Mouse (Mus musculus) intestine, embryonic 15.5 days (tissue): ENCODE data around the gene Pcyt2. TPM values are rescaled to one million over a fixed set of nuclear protein-coding genes. Genes with fewer than 3 reads are reported as not detected.
"Not testable (repeated sequence)": the region's sequence is repeated elsewhere in the genome, so short reads cannot be mapped to it uniquely, and the experiment has no call there.

Source experiments
- ATAC-seq: fragments of 200-750 bp; cut with Nextera tagmentation; 2 replicates; pipeline ENCODE4 v1.8.0; 2017; ENCODE audit warnings: moderate TSS enrichment, moderate library complexity
- H3K27ac ChIP-seq: fragments of 300-500 bp; sonication (generic); 2 replicates; pipeline ENCODE4 v1.5.1; 2015; ENCODE audit warnings: mild to moderate bottlenecking, inconsistent platforms
- H3K27me3 ChIP-seq: fragments of 300-500 bp; sonication (generic); replicated peaks from 2 replicates; pipeline ENCODE4 v1.6.1; 2015; ENCODE audit warnings: inconsistent platforms
- H3K36me3 ChIP-seq: fragments of 300-500 bp; sonication (generic); 2 replicates; pipeline ENCODE4 v1.6.1; 2015; ENCODE audit warnings: inconsistent platforms
- H3K4me1 ChIP-seq: fragments of 300-500 bp; sonication (generic); replicated peaks from 2 replicates; pipeline ENCODE4 v1.6.1; 2015; ENCODE audit warnings: inconsistent platforms
- H3K4me2 ChIP-seq: fragments of 300-500 bp; sonication (generic); replicated peaks from 2 replicates; pipeline ENCODE4 v1.6.1; 2015; ENCODE audit warnings: mild to moderate bottlenecking, inconsistent platforms
- H3K4me3 ChIP-seq: fragments of 300-500 bp; sonication (generic); replicated peaks from 2 replicates; pipeline ENCODE4 v1.5.1; 2015; ENCODE audit warnings: inconsistent platforms
- H3K9ac ChIP-seq: fragments of 300-500 bp; sonication (generic); 2 replicates; pipeline ENCODE4 v1.6.1; 2015; ENCODE audit warnings: inconsistent platforms
- H3K9me3 ChIP-seq: fragments of 300-500 bp; sonication (generic); 2 replicates; pipeline ENCODE4 v1.6.1; 2016; ENCODE audit warnings: inconsistent platforms
- WGBS: fragments of 180-500 bp; shearing (Covaris S2); methylation state at CpG from one replicate; pipeline ENCODE4 v1.1.7; 2015; 5-methylcytosine and 5-hydroxymethylcytosine counted together
- polyA plus RNA-seq: library from polyadenylated mRNA; unstranded; fragments of >200 nt; fragmentation: Nextera tagmentation; extraction: Ambion mirVana; gene quantifications from 2 replicates; pipeline ENCODE4 v1.2.1, GENCODE M21; 2015

Pcyt2 gene
- polyA plus RNA-seq, 1 experiment from 2014 or later, result 250 TPM

GRCm38 (mm10) chr11:120608241-120609034 is 9.3 kb downstream of the Pcyt2 start, which contains the start of gene Npb:
Gene Npb (plus strand): TSS chr11:120608477.
- Histone ChIP-seq H3K9me3 (no peaks in the 10 kb centered on the region), H3K27me3 (no peaks in the 10 kb centered on the region), H3K9ac (peak within 1 kb of the TSS; percentile 54), H3K4me1 (peaks cover 21% of the 10 kb centered on the region), H3K4me2 (peak within 1 kb of the TSS; percentile 79), H3K27ac (0 out of 2 replicates have a peak within 1 kb of the TSS, but pooled peaks have one; percentile 22), H3K36me3 (peaks cover 33% of the 10 kb centered on the region), H3K4me3 (peak within 1 kb of the TSS; percentile 34)
- WGBS, result 5% methylated on average over 45 of the region's 45 CpGs
- peak; percentile 42 for ATAC-seq

- Histone ChIP-seq H3K4me2 (no peak overlapping the region), H3K36me3 (peaks cover 17% of the 10 kb centered on the region), H3K9ac (no peak overlapping the region), H3K4me3 (no peak overlapping the region), H3K27me3 (no peaks in the 10 kb centered on the region), H3K27ac (no peak overlapping the region), H3K9me3 (no peaks in the 10 kb centered on the region), H3K4me1 (peaks cover 21% of the 10 kb centered on the region)
- ATAC-seq, result no peak
- WGBS, result 76% methylated on average over 4 of the region's 4 CpGs
These were observed 11.0 kb downstream of the Pcyt2 start for GRCm38 (mm10) chr11:120606764-120607163.

- H3K36me3 ChIP-seq, result peaks cover 15% of the 10 kb centered on the region
- no peak for ATAC-seq
- 88% methylated on average over 7 of the region's 7 CpGs for WGBS
These were observed 12.1 kb downstream of the Pcyt2 start for GRCm38 (mm10) chr11:120605667-120606066.

GRCm38 (mm10) chr11:120603545-120603944 is 14.2 kb downstream of the Pcyt2 start:
- Histone ChIP-seq H3K9ac (no peak overlapping the region), H3K27me3 (no peaks in the 10 kb centered on the region), H3K4me3 (no peak overlapping the region), H3K4me1 (peaks cover 20% of the 10 kb centered on the region), H3K4me2 (no peak overlapping the region), H3K9me3 (no peaks in the 10 kb centered on the region), H3K27ac (no peak overlapping the region), H3K36me3 (peaks cover 15% of the 10 kb centered on the region; the same call in 1 of the 2 replicates)
- 72% methylated on average over 2 of the region's 2 CpGs for WGBS
- ATAC-seq, result no peak

More at GRCm38 (mm10) chr11:120605667-120606066, 12.1 kb downstream of the Pcyt2 start:
- no peak overlapping the region for H3K4me3 ChIP-seq
- peaks cover 21% of the 10 kb centered on the region for H3K4me1 ChIP-seq
- H3K9ac ChIP-seq, result no peak overlapping the region
- no peak overlapping the region for H3K4me2 ChIP-seq
- no peaks in the 10 kb centered on the region for H3K9me3 ChIP-seq
- no peaks in the 10 kb centered on the region for H3K27me3 ChIP-seq
- no peak overlapping the region for H3K27ac ChIP-seq

GRCm38 (mm10) chr11:120600716-120601115 is 17.0 kb downstream of the Pcyt2 start:
- Histone ChIP-seq H3K4me3 (no peak overlapping the region), H3K9ac (no peak overlapping the region), H3K27ac (no peak overlapping the region), H3K36me3 (peaks cover 25% of the 10 kb centered on the region), H3K27me3 (no peaks in the 10 kb centered on the region), H3K4me2 (no peak overlapping the region), H3K4me1 (peaks cover 19% of the 10 kb centered on the region), H3K9me3 (no peaks in the 10 kb centered on the region)
- 98% methylated on average over 3 of the region's 3 CpGs for WGBS
- no peak for ATAC-seq

- Histone ChIP-seq H3K9ac (peak overlapping the region; percentile 99), H3K27me3 (no peaks in the 10 kb centered on the region), H3K36me3 (peaks cover 29% of the 10 kb centered on the region), H3K9me3 (no peaks in the 10 kb centered on the region), H3K4me1 (peaks cover 19% of the 10 kb centered on the region), H3K4me2 (peak overlapping the region; percentile 82), H3K27ac (peak overlapping the region; percentile 75), H3K4me3 (peak overlapping the region; percentile 97)
- ATAC-seq, result no peak
- 45% methylated on average over 17 of the region's 17 CpGs for WGBS
These were observed 18.7 kb downstream of the Pcyt2 start for GRCm38 (mm10) chr11:120598990-120599549.

- H3K9ac ChIP-seq, result peak within 1 kb of the TSS; percentile 99
- peaks cover 34% of the 10 kb centered on the region for H3K36me3 ChIP-seq
- under 1% methylated on average over 87 of the region's 88 CpGs for WGBS
- H3K4me1 ChIP-seq, result peaks cover 19% of the 10 kb centered on the region
- H3K4me2 ChIP-seq, result peak within 1 kb of the TSS; percentile 92
- H3K4me3 ChIP-seq, result peak within 1 kb of the TSS; percentile 97
- peak; percentile 99 for ATAC-seq
- H3K27ac ChIP-seq, result peak within 1 kb of the TSS; percentile 92
- H3K9me3 ChIP-seq, result no peaks in the 10 kb centered on the region
- no peaks in the 10 kb centered on the region for H3K27me3 ChIP-seq
These were observed 19.3 kb downstream of the Pcyt2 start, which contains the start of the genes Alyref and Anapc11 for GRCm38 (mm10) chr11:120598283-120598989. Gene Alyref (minus strand): TSS chr11:120598365. Gene Anapc11 (plus strand): TSS chr11:120598421.

GRCm38 (mm10) chr11:120597240-120598235 is 20.2 kb downstream of the Pcyt2 start:
- peak; percentile 53 for ATAC-seq
- Histone ChIP-seq H3K27ac (peak overlapping the region; percentile 92), H3K4me3 (peak overlapping the region; percentile 97), H3K9ac (peak overlapping the region; percentile 99), H3K4me2 (peak overlapping the region; percentile 92), H3K9me3 (no peaks in the 10 kb centered on the region), H3K4me1 (peaks cover 19% of the 10 kb centered on the region), H3K36me3 (peaks cover 41% of the 10 kb centered on the region), H3K27me3 (no peaks in the 10 kb centered on the region)
- whole genome bisulfite sequencing, result 2% methylated on average over 99 of the region's 99 CpGs

GRCm38 (mm10) chr11:120588531-120588930 is 29.2 kb downstream of the Pcyt2 start:
- no peak for ATAC-seq
- Histone ChIP-seq H3K4me3 (no peak overlapping the region), H3K36me3 (peaks cover 37% of the 10 kb centered on the region), H3K4me1 (no peaks in the 10 kb centered on the region), H3K27ac (no peak overlapping the region), H3K27me3 (no peaks in the 10 kb centered on the region), H3K4me2 (no peak overlapping the region), H3K9me3 (no peaks in the 10 kb centered on the region), H3K9ac (no peak overlapping the region)
- 87% methylated on average over 6 of the region's 6 CpGs for WGBS

- Histone ChIP-seq H3K4me3 (no peak overlapping the region), H3K36me3 (peaks cover 24% of the 10 kb centered on the region), H3K9me3 (no peaks in the 10 kb centered on the region), H3K27me3 (no peaks in the 10 kb centered on the region), H3K4me1 (peaks cover 15% of the 10 kb centered on the region), H3K4me2 (no peak overlapping the region), H3K9ac (no peak overlapping the region), H3K27ac (no peak overlapping the region)
- 100% methylated on average over 1 of the region's 1 CpGs for WGBS
- no peak for ATAC-seq
These were observed 33.8 kb downstream of the Pcyt2 start for GRCm38 (mm10) chr11:120583937-120584336.

GRCm38 (mm10) chr11:120582982-120583293 is 34.8 kb downstream of the Pcyt2 start:
- H3K27me3 ChIP-seq, result not testable (repeated sequence)

More at GRCm38 (mm10) chr11:120582982-120583293, 34.8 kb downstream of the Pcyt2 start:
- not testable (repeated sequence) for ATAC-seq, H3K9ac ChIP-seq, H3K4me2 ChIP-seq, H3K27ac ChIP-seq, H3K4me3 ChIP-seq, H3K9me3 ChIP-seq
- 96% methylated on average over 2 of the region's 2 CpGs for WGBS
- Histone ChIP-seq H3K36me3 (peaks cover 28% of the 10 kb centered on the region), H3K4me1 (peaks cover 25% of the 10 kb centered on the region)
